Mouse (Mus musculus) myocyte (in vitro differentiated cells): ENCODE data around the gene Pax5.

ENCODE experiments used
- MAX ChIP-seq: IDR thresholded peaks from one replicate; pipeline ENCODE4 v1.6.1; 2011; ENCODE audit warnings: low read depth, mild to moderate bottlenecking, control low read depth
- POLR2A ChIP-seq: IDR thresholded peaks from one replicate; pipeline ENCODE4 v1.6.1; 2011; ENCODE audit warnings: low read depth, mild to moderate bottlenecking, control low read depth, moderate library complexity; ENCODE audit not compliant: insufficient read length

- TF ChIP-seq MAX (no peak), POLR2A (no peak)
Measured at GRCm38 (mm10) chr4:44645181-44645580, 65.1 kb downstream of the Pax5 start.
